Mouse (Mus musculus): ENCODE results near the gene Utp4.

GRCm38 (mm10) chr8:106959626-106960025 lies 66.2 kb downstream of the Utp4 start:
- TF ChIP-seq EP300 (IDR thresholded peaks at IDR 0.05; ENCODE audit: low read depth in 1 of 2, low read length in 2 of 2) (peak; percentile 35 to 41; a peak in 2 of 4 replicates), JUND (IDR thresholded peaks at IDR 0.05; ENCODE audit: low read depth, low read length) (no peak), USF1 (IDR thresholded peaks at IDR 0.05; ENCODE audit: low read depth, low read length) (no peak), MEF2A (IDR thresholded peaks at IDR 0.05; ENCODE audit: extremely low read depth, insufficient replicate concordance, low read depth, low read length, poor library complexity, severe bottlenecking) (no peak), ZKSCAN1 (IDR thresholded peaks at IDR 0.05; ENCODE audit: low read depth, low read length) (peak; percentile 79), CTCF (IDR thresholded peaks at IDR 0.05 in 2 of 3, conservative IDR thresholded peaks at IDR 0.05 in 1 of 3; ENCODE audit: control insufficient read depth in 1 of 3, insufficient read depth in 1 of 3, low read depth in 2 of 3, low read length in 3 of 3, poor library complexity in 1 of 3, severe bottlenecking in 1 of 3) (no peak), HCFC1 (IDR thresholded peaks at IDR 0.05; ENCODE audit: low read depth, low read length) (no peak), TAL1 (IDR thresholded peaks at IDR 0.05; ENCODE audit: low read length) (no peak), SMC3 (IDR thresholded peaks at IDR 0.05; ENCODE audit: low read depth, low read length) (no peak), E2F4 (IDR thresholded peaks at IDR 0.05; ENCODE audit: borderline replicate concordance, low read depth, low read length) (no peak), POLR2A (IDR thresholded peaks at IDR 0.05; ENCODE audit: control insufficient read depth in 1 of 2, insufficient read depth in 1 of 2, low read depth in 1 of 2, low read length in 2 of 2, poor library complexity in 1 of 2) (no peak)
